Mouse (Mus musculus) lung, postnatal 0 days (tissue): Measurements from ENCODE around the gene Xpnpep2.

Experiments
- CTCF ChIP-seq: IDR thresholded peaks from 2 replicates; pipeline ENCODE4 v1.5.1; 2016; ENCODE audit warnings: antibody characterized with exemption, mild to moderate bottlenecking
- EP300 ChIP-seq: IDR thresholded peaks from 2 replicates; pipeline ENCODE4 v1.6.1; 2016; ENCODE audit warnings: antibody characterized with exemption, mild to moderate bottlenecking, control low read depth

DNA sequence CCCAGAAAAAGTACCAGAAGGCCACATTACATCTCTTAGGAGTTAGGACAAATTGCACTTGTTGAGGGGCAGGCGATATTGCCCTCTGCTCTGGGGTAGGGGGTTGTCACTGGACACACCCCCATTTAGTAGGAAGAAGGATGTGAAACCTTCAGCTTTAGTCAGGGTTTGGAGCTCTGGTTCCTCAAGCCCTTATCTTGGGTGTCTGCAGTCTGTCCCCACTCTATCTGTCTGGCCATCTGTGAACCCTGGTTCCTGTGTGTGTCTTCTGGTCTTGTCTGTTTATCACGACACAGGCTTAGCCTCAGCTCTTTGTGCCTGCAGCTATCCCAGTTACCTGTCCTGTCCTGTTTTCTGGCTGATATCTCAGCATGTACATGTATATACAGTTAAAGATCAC is 44.9 kb downstream of the Xpnpep2 start:
- TF ChIP-seq CTCF (no peak), EP300 (no peak; the same call in 1 of the 2 replicates)
